Mouse (Mus musculus): ENCODE measurements around the gene Vmn2r84.

DNA sequence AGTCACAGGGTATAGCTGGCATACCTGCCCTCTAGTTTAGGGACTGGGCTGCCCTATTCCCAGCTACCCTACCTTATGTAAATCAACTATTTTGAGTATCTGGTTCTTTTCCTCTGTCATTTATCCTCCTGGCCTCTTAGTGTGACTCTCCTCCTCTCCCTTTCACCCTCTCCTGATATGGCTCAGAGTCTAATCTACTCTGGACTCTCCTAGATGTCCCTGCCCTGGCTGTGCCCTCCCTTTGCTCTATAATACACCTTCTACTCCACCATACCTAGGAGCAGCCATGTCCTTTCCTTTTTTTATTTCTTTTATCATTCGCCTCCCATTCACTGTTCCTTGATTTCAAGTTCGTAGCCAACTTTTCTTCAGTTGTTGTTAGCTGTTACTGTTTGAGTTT lies 19.0 kb downstream of the Vmn2r84 start:
- TF ChIP-seq ZNF384 (IDR thresholded peaks at IDR 0.05; ENCODE audit: low read depth, low read length), result no peak
- no peak for TF ChIP-seq CHD2 (IDR thresholded peaks at IDR 0.05; ENCODE audit: low read depth, low read length)

Data from ES-E14 (cell line).